Mouse (Mus musculus): ENCODE measurements around the gene Slc28a3. TPM values are rescaled to one million over a fixed set of nuclear protein-coding genes. Genes with fewer than 3 reads are reported as not detected.

The Slc28a3 gene
- polyA plus RNA-seq, 1 experiment from 2014 or later, result 0.08 TPM

GRCm38 (mm10) chr13:58503610-58504009, 107.1 kb downstream of the Slc28a3 start:
- H3K27me3 ChIP-seq (ENCODE audit: control insufficient read depth, insufficient read depth, low read depth, low read length), result no peaks in the 10 kb centered on the region
- H3K4me1 ChIP-seq (replicated peaks; ENCODE audit: control insufficient read depth, insufficient read depth, low read length), result no peaks in the 10 kb centered on the region
- H3K36me3 ChIP-seq (ENCODE audit: control insufficient read depth, insufficient read depth, low read length), result no peaks in the 10 kb centered on the region
- no peak overlapping the region for H3K4me3 ChIP-seq (ENCODE audit: low read length)
- no peak overlapping the region for H3K4me2 ChIP-seq (ENCODE audit: low read depth, low read length)
- no peak overlapping the region for H3K27ac ChIP-seq (ENCODE audit: low read length)
- no peaks in the 10 kb centered on the region for H3K9me3 ChIP-seq (ENCODE audit: control insufficient read depth, low read length)
- H3K9ac ChIP-seq (ENCODE audit: low read length), result no peak overlapping the region
- ATAC-seq (ENCODE audit: low read depth), result no peak
- 82% methylated on average over 2 of the region's 2 CpGs for WGBS

- no peak overlapping the region for H3K4me2 ChIP-seq (ENCODE audit: low read depth, low read length)
- peak; percentile 69; the same call in 1 of the 2 replicates for ATAC-seq (ENCODE audit: low read depth)
- no peaks in the 10 kb centered on the region for H3K36me3 ChIP-seq (ENCODE audit: control insufficient read depth, insufficient read depth, low read length)
- H3K27me3 ChIP-seq (ENCODE audit: control insufficient read depth, insufficient read depth, low read depth, low read length), result no peaks in the 10 kb centered on the region
- H3K9ac ChIP-seq (ENCODE audit: low read length), result no peak overlapping the region
- no peaks in the 10 kb centered on the region; the same call in 1 of the 2 replicates for H3K4me1 ChIP-seq (replicated peaks; ENCODE audit: control insufficient read depth, insufficient read depth, low read length)
- H3K4me3 ChIP-seq (ENCODE audit: low read length), result no peak overlapping the region
- no peak overlapping the region for H3K27ac ChIP-seq (ENCODE audit: low read length)
- H3K9me3 ChIP-seq (ENCODE audit: control insufficient read depth, low read length), result no peaks in the 10 kb centered on the region
- 43% methylated on average over 12 of the region's 12 CpGs for WGBS
Observed at GRCm38 (mm10) chr13:58497809-58498208, 112.9 kb downstream of the Slc28a3 start.

Other genes with a start within 250 kb of the Slc28a3 start
- gene 2210016F16Rik, start 225.7 kb downstream of the Slc28a3 start, polyA plus RNA-seq (2015; fragmentation: Nextera tagmentation; extraction: Ambion mirVana), result 31.2 and 32.3 TPM in 2 replicates
- gene Rmi1, start 208.6 kb downstream of the Slc28a3 start, polyA plus RNA-seq (2015; fragmentation: Nextera tagmentation; extraction: Ambion mirVana), result 27.0 and 28.6 TPM in 2 replicates
- gene Hnrnpk, start 207.5 kb downstream of the Slc28a3 start, polyA plus RNA-seq (2015; fragmentation: Nextera tagmentation; extraction: Ambion mirVana), result 1,519 and 1,646 TPM in 2 replicates
- gene Ntrk2, start 195.7 kb upstream of the Slc28a3 start, polyA plus RNA-seq (2015; fragmentation: Nextera tagmentation; extraction: Ambion mirVana), result 3.2 and 4.9 TPM in 2 replicates